Mouse (Mus musculus) heart, embryonic 13.5 days (tissue): ENCODE results near the gene Tex21. TPM values are rescaled to one million over a fixed set of nuclear protein-coding genes. Genes with fewer than 3 reads are reported as not detected.
A peak's percentile ranks its signal among the peaks of the same experiment; 100 is the strongest.

ENCODE experiments used
- ATAC-seq: fragments of 200-750 bp; cut with Nextera tagmentation; 2 replicates; pipeline ENCODE4 v1.8.0; 2017; ENCODE audit warnings: moderate TSS enrichment; ENCODE audit not compliant: insufficient number of reproducible peaks, low FRiP score, low TSS enrichment; ENCODE audit errors: extremely low read depth
- H3K27ac ChIP-seq: fragments of 300-500 bp; sonication (generic); replicated peaks from 2 replicates; pipeline ENCODE4 v1.5.1; 2015; ENCODE audit warnings: moderate library complexity, mild to moderate bottlenecking, inconsistent platforms
- H3K27me3 ChIP-seq: fragments of 300-500 bp; sonication (generic); replicated peaks from 2 replicates; pipeline ENCODE4 v1.6.1; 2015; ENCODE audit warnings: mild to moderate bottlenecking, inconsistent platforms
- H3K36me3 ChIP-seq: fragments of 300-500 bp; sonication (generic); 2 replicates; pipeline ENCODE4 v1.6.1; 2015; ENCODE audit warnings: mild to moderate bottlenecking, inconsistent platforms
- H3K4me1 ChIP-seq: fragments of 300-500 bp; sonication (generic); 2 replicates; pipeline ENCODE4 v1.6.1; 2015; ENCODE audit warnings: inconsistent platforms
- H3K4me2 ChIP-seq: fragments of 300-500 bp; sonication (generic); 2 replicates; pipeline ENCODE4 v1.6.1; 2015; ENCODE audit warnings: inconsistent platforms, mild to moderate bottlenecking, moderate library complexity
- H3K4me3 ChIP-seq: fragments of 300-500 bp; sonication (generic); 2 replicates; pipeline ENCODE4 v1.5.1; 2015; ENCODE audit warnings: moderate library complexity, mild to moderate bottlenecking, inconsistent platforms
- H3K9ac ChIP-seq: fragments of 300-500 bp; sonication (generic); 2 replicates; pipeline ENCODE4 v1.6.1; 2015; ENCODE audit warnings: inconsistent platforms, mild to moderate bottlenecking, moderate library complexity
- H3K9me3 ChIP-seq: fragments of 300-500 bp; sonication (generic); 2 replicates; pipeline ENCODE4 v1.6.1; 2016; ENCODE audit warnings: inconsistent platforms
- WGBS: fragments of 180-500 bp; shearing (Covaris S2); methylation state at CpG from one replicate; pipeline ENCODE4 v1.1.7; 2015; ENCODE audit warnings: mixed read lengths; 5-methylcytosine and 5-hydroxymethylcytosine counted together
- polyA plus RNA-seq: library from polyadenylated mRNA; unstranded; fragments of >200 nt; fragmentation: Nextera tagmentation; extraction: Ambion mirVana; gene quantifications from 2 replicates; pipeline ENCODE4 v1.2.1, GENCODE M21; 2015

The Tex21 gene
- polyA plus RNA-seq, 1 experiment from 2014 or later: 0.35 TPM

DNA sequence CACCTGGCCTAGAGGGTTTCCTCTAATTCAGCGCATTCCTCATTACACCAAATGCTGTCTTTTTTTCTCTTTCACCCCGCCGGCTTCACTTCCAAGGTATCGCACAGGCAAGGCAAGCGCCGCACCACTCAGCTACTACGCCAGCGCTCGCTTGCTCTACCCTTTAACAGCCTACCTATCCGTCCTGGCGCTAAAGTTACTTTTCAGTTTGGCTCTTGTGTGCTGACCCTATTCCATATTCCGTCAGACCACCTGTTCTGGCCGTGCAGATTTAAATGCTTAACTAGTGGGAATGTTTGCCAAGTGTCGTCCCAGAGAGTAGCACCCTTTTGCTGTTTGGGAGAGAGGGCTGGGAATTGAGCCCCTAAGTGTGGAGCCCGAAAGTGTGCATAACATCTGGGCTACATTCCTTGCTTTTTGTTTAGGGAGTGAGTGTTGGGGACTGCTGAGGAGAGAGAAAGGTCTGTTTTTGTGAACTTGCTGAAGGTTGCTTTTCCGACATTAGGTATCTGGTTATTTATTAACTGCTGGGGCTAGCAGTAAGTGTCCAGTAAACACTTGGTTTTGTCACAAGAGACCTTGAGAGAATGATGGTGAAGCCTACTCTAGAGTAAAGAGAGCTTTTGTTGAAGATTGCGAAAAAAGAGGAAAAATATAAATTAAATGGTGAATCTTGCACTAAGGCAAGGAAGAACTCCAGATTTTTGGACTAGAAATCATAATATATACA is 9.7 kb upstream of the Tex21 start:
- WGBS: 8% methylated on average over 17 of the region's 17 CpGs
- Histone ChIP-seq H3K4me2 (peak overlapping the region; percentile 97), H3K9me3 (no peaks in the 10 kb centered on the region), H3K27me3 (no peaks in the 10 kb centered on the region), H3K4me1 (peaks cover 23% of the 10 kb centered on the region), H3K27ac (0 out of 2 replicates have a peak overlapping the region, but pooled peaks have one; percentile 75), H3K36me3 (no peaks in the 10 kb centered on the region), H3K4me3 (peak overlapping the region; percentile 76), H3K9ac (peak overlapping the region; percentile 87)
- no peak for ATAC-seq

GRCm38 (mm10) chr12:76255499-76255875 is 8.9 kb upstream of the Tex21 start:
- H3K9me3 ChIP-seq: no peaks in the 10 kb centered on the region
- peak overlapping the region; percentile 75 for H3K27ac ChIP-seq
- H3K27me3 ChIP-seq: no peaks in the 10 kb centered on the region
- no peaks in the 10 kb centered on the region for H3K36me3 ChIP-seq
- H3K4me2 ChIP-seq: peak overlapping the region; percentile 97
- peak overlapping the region; percentile 76 for H3K4me3 ChIP-seq
- no peak for ATAC-seq
- peak overlapping the region; percentile 87 for H3K9ac ChIP-seq
- H3K4me1 ChIP-seq: peaks cover 23% of the 10 kb centered on the region
- 0% methylated on average over 11 of the region's 11 CpGs for WGBS

GRCm38 (mm10) chr12:76254725-76255498 is 8.4 kb upstream of the Tex21 start, which contains the start of gene Mthfd1:
Gene Mthfd1, plus strand, starts transcription at chr12:76255298.
- WGBS: 1% methylated on average over 43 of the region's 43 CpGs
- H3K9me3 ChIP-seq: no peaks in the 10 kb centered on the region
- H3K27ac ChIP-seq: peak within 1 kb of the TSS; percentile 75
- peaks cover 23% of the 10 kb centered on the region for H3K4me1 ChIP-seq
- H3K4me3 ChIP-seq: peak within 1 kb of the TSS; percentile 76
- H3K27me3 ChIP-seq: no peaks in the 10 kb centered on the region
- no peaks in the 10 kb centered on the region for H3K36me3 ChIP-seq
- H3K4me2 ChIP-seq: peak within 1 kb of the TSS; percentile 97
- peak; percentile 94 for ATAC-seq
- H3K9ac ChIP-seq: peak within 1 kb of the TSS; percentile 87

DNA sequence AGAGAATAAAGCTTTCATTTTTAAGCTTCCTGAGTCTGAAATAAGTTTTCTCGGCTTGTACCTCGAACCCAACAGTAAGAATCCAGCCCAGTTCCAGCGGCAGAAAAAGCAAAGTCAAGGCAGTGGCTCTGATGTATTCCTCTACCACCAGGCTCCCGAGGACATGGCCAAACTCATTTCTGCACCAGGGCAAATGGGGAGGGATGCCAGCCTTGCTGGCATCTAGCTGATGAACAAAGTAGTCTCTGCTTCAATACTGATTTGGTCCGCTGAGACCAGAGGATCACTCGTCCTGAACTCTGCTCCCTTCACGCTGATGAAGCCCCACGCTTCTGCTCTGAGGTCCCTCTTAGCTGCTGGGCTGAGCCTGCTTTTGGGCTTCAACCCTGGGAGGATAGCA is 7.4 kb upstream of the Tex21 start:
- 76% methylated on average over 8 of the region's 8 CpGs for WGBS
- no peaks in the 10 kb centered on the region for H3K9me3 ChIP-seq

GRCm38 (mm10) chr12:76253591-76253990 is 7.0 kb upstream of the Tex21 start:
- ATAC-seq: no peak
- Histone ChIP-seq H3K4me1 (peaks cover 23% of the 10 kb centered on the region), H3K9me3 (no peaks in the 10 kb centered on the region), H3K4me2 (no peak overlapping the region), H3K9ac (no peak overlapping the region), H3K27me3 (no peaks in the 10 kb centered on the region), H3K36me3 (no peaks in the 10 kb centered on the region), H3K4me3 (no peak overlapping the region), H3K27ac (no peak overlapping the region)
- WGBS: 84% methylated on average over 2 of the region's 2 CpGs

More for the DNA sequence above, 7.4 kb upstream of the Tex21 start:
- Histone ChIP-seq H3K27ac (no peak overlapping the region), H3K4me1 (peaks cover 23% of the 10 kb centered on the region), H3K36me3 (no peaks in the 10 kb centered on the region), H3K27me3 (no peaks in the 10 kb centered on the region), H3K4me2 (no peak overlapping the region), H3K9ac (no peak overlapping the region), H3K4me3 (no peak overlapping the region)
- no peak for ATAC-seq

GRCm38 (mm10) chr12:76253090-76253489 is 6.5 kb upstream of the Tex21 start:
- Histone ChIP-seq H3K9ac (no peak overlapping the region), H3K4me3 (no peak overlapping the region), H3K27me3 (no peaks in the 10 kb centered on the region), H3K36me3 (no peaks in the 10 kb centered on the region), H3K27ac (no peak overlapping the region), H3K4me1 (peaks cover 23% of the 10 kb centered on the region), H3K4me2 (no peak overlapping the region), H3K9me3 (no peaks in the 10 kb centered on the region)
- WGBS: 62% methylated on average over 1 of the region's 1 CpGs
- ATAC-seq: no peak

DNA sequence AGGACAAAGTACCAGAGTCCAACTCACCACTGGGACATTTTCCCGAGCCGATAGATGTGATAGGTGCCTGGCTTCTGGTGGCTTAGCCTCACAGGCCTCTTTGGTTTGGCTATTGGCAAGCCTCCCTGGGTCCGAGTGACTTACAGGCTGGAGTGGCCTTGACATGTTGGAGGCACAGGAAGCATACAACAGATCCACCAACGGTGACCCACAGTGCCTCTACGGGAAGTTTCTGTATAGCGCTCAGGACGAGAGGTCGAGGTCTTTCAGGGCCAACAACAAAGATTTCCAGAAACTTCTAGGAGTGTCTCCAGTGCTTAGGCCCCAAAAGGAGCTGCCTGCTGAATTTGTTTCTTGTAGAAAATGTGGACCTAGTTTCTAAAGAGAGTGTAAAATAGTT is 1.6 kb downstream of the Tex21 start:
- 81% methylated on average over 8 of the region's 8 CpGs for WGBS
- no peaks in the 10 kb centered on the region for H3K4me1 ChIP-seq
- ATAC-seq: no peak
- H3K4me2 ChIP-seq: no peak overlapping the region
- no peaks in the 10 kb centered on the region for H3K9me3 ChIP-seq
- no peaks in the 10 kb centered on the region for H3K36me3 ChIP-seq
- H3K9ac ChIP-seq: no peak overlapping the region
- no peaks in the 10 kb centered on the region for H3K27me3 ChIP-seq
- H3K4me3 ChIP-seq: no peak overlapping the region
- H3K27ac ChIP-seq: no peak overlapping the region

GRCm38 (mm10) chr12:76241833-76242232 is 4.7 kb downstream of the Tex21 start:
- Histone ChIP-seq H3K36me3 (no peaks in the 10 kb centered on the region), H3K4me1 (0 out of 2 replicates have a peak, but pooled peaks cover 2% of the 10 kb centered on the region), H3K9me3 (no peaks in the 10 kb centered on the region), H3K27me3 (no peaks in the 10 kb centered on the region), H3K9ac (no peak overlapping the region), H3K4me3 (no peak overlapping the region), H3K27ac (no peak overlapping the region), H3K4me2 (no peak overlapping the region)
- 47% methylated on average over 5 of the region's 5 CpGs for WGBS
- no peak for ATAC-seq

DNA sequence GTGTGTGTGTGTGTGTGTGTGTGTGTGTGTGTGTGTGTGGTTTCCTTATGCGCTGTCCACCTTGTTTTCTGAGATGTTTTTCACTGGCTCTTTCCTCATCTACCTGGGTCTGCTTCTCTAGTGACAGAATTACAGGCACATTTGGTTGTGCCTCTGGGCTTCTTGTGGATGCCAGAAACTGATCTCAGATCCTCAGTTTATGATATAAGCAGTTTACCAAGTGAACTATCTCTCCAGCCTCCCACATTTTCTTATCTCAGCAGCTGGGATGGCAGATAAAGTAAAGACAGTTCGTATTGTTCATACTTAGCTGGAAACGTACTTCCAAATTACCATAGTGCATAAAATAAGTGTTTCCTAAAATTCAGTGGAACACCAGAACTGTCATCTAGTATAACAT is 5.5 kb downstream of the Tex21 start:
- H3K4me2 ChIP-seq: no peak overlapping the region
- H3K4me1 ChIP-seq: 0 out of 2 replicates have a peak, but pooled peaks cover 2% of the 10 kb centered on the region
- no peak for ATAC-seq
- H3K4me3 ChIP-seq: no peak overlapping the region
- H3K27me3 ChIP-seq: no peaks in the 10 kb centered on the region
- 64% methylated on average over 3 of the region's 3 CpGs for WGBS
- H3K9ac ChIP-seq: no peak overlapping the region
- no peak overlapping the region for H3K27ac ChIP-seq
- H3K9me3 ChIP-seq: no peaks in the 10 kb centered on the region
- no peaks in the 10 kb centered on the region for H3K36me3 ChIP-seq

- 0 out of 2 replicates have a peak, but pooled peaks cover 2% of the 10 kb centered on the region for H3K4me1 ChIP-seq
- H3K36me3 ChIP-seq: no peaks in the 10 kb centered on the region
- H3K9ac ChIP-seq: no peak overlapping the region
- ATAC-seq: no peak
- H3K27me3 ChIP-seq: no peaks in the 10 kb centered on the region
- no peaks in the 10 kb centered on the region for H3K9me3 ChIP-seq
- H3K27ac ChIP-seq: no peak overlapping the region
- H3K4me3 ChIP-seq: no peak overlapping the region
- H3K4me2 ChIP-seq: no peak overlapping the region
- WGBS: 94% methylated on average over 2 of the region's 3 CpGs
These were observed 5.9 kb downstream of the Tex21 start for GRCm38 (mm10) chr12:76240670-76241069.

DNA sequence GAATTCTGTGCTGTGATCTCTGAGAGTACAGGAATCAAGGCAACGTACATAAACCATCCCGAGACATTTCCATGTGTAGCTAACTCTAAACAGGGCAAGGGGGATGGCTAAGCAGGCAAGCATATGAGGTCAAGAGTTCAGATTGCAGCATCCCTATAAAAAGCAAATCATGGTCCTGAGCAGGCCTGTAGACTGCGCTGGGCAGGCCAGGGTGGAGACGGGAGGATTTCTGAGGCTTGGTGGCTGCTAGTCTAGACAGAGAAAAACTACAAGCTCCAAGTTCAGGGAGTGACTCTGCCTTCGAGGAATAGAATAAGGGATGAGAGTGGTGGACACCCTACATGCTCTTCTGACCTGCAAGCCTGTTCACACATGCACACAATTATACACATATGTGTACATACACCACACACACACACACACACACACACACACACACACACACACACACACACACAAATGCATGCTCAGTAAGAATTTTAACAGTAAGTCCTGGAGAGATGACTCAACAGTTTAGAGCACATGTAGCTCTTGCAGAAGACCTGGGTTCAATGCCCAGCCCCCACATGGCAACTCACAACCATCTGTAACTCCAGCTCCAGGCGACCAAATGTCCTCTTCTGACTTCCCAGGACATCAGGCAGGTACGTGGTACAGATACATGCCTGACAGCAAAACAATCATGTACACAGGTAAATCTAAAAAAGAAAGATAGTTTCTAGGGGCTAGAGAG is 6.5 kb downstream of the Tex21 start:
- H3K9ac ChIP-seq: no peak overlapping the region
- H3K4me3 ChIP-seq: no peak overlapping the region
- WGBS: 63% methylated on average over 7 of the region's 7 CpGs
- H3K36me3 ChIP-seq: no peaks in the 10 kb centered on the region
- H3K27me3 ChIP-seq: no peaks in the 10 kb centered on the region
- no peaks in the 10 kb centered on the region for H3K9me3 ChIP-seq
- ATAC-seq: no peak
- H3K4me1 ChIP-seq: 0 out of 2 replicates have a peak, but pooled peaks cover 2% of the 10 kb centered on the region
- H3K27ac ChIP-seq: no peak overlapping the region
- no peak overlapping the region for H3K4me2 ChIP-seq
